Mouse (Mus musculus) limb, embryonic 14.5 days (tissue): Measurements from ENCODE around the gene Olfr686. TPM values are rescaled to one million over a fixed set of nuclear protein-coding genes. Genes with fewer than 3 reads are reported as not detected.

Experiments
- ATAC-seq: fragments of 200-750 bp; cut with Nextera tagmentation; 2 replicates; pipeline ENCODE4 v1.8.0; 2017; ENCODE audit warnings: low read depth, moderate number of reproducible peaks, moderate TSS enrichment; ENCODE audit not compliant: low FRiP score
- DNase-seq: peaks from one replicate; pipeline ENCODE4 v3.0.0-alpha.2; 2015; ENCODE audit warnings: low spot score
- H3K27ac ChIP-seq: fragments of 300-500 bp; sonication (generic); replicated peaks from 2 replicates; pipeline ENCODE4 v1.5.1; 2014; ENCODE audit warnings: low read depth, mild to moderate bottlenecking, low read length, moderate library complexity, mixed read lengths
- H3K27me3 ChIP-seq: fragments of 300-500 bp; sonication (generic); 2 replicates; pipeline ENCODE4 v1.6.1; 2014; ENCODE audit warnings: low read length, mixed read lengths; ENCODE audit not compliant: control insufficient read depth, insufficient read depth
- H3K36me3 ChIP-seq: fragments of 300-500 bp; sonication (generic); 2 replicates; pipeline ENCODE4 v1.6.1; 2014; ENCODE audit warnings: mild to moderate bottlenecking, low read length, moderate library complexity, mixed read lengths; ENCODE audit not compliant: control insufficient read depth, insufficient read depth
- H3K4me1 ChIP-seq: fragments of 300-500 bp; sonication (generic); 2 replicates; pipeline ENCODE4 v1.6.1; 2014; ENCODE audit warnings: antibody characterized with exemption, low read length, mixed read lengths; ENCODE audit not compliant: control insufficient read depth, insufficient read depth
- H3K4me2 ChIP-seq: fragments of 300-500 bp; sonication (generic); replicated peaks from 2 replicates; pipeline ENCODE4 v1.6.1; 2014; ENCODE audit warnings: low read depth, mild to moderate bottlenecking, low read length, moderate library complexity; ENCODE audit not compliant: severe bottlenecking
- H3K4me3 ChIP-seq: fragments of 300-500 bp; sonication (generic); replicated peaks from 2 replicates; pipeline ENCODE4 v1.5.1; 2014; ENCODE audit warnings: low read length
- H3K9ac ChIP-seq: fragments of 300-500 bp; sonication (generic); 2 replicates; pipeline ENCODE4 v1.6.1; 2014; ENCODE audit warnings: mild to moderate bottlenecking, low read depth, low read length, moderate library complexity; ENCODE audit not compliant: severe bottlenecking
- H3K9me3 ChIP-seq: fragments of 300-500 bp; sonication (generic); 2 replicates; pipeline ENCODE4 v1.6.1; 2016; ENCODE audit warnings: low read length; ENCODE audit not compliant: control insufficient read depth
- POLR2A ChIP-seq: fragments of 200-500 bp; IDR thresholded peaks from 2 replicates; pipeline ENCODE4 v1.8.0; 2012; ENCODE audit warnings: inconsistent platforms, mild to moderate bottlenecking, moderate library complexity, borderline replicate concordance; ENCODE audit not compliant: insufficient read depth, insufficient read length; ENCODE audit errors: extremely low read depth
- WGBS: fragments of 180-500 bp; shearing (Covaris S2); extraction: QIAGEN DNeasy Blood & Tissue Kit; methylation state at CpG from one replicate; pipeline ENCODE4 v1.1.7; 2014; 5-methylcytosine and 5-hydroxymethylcytosine counted together
- polyA plus RNA-seq, 2 experiments: library from polyadenylated mRNA; depleted of rRNA in 1 of 2; stranded (reverse) in 1 of 2; unstranded in 1 of 2; fragments of >200 nt; fragmentation: Nextera tagmentation in 1 of 2; extraction: Ambion mirVana in 1 of 2; gene quantifications; 2 replicates each; pipeline versions ENCODE4 v1.2.1 to v1.2.3; 2012 to 2014

The Olfr686 gene
- polyA plus RNA-seq, 2 experiments: not detected

GRCm38 (mm10) chr7:105226703-105227102, 19.4 kb upstream of the Olfr686 start:
- H3K9ac ChIP-seq: no peak overlapping the region
- H3K27ac ChIP-seq: no peak overlapping the region
- H3K27me3 ChIP-seq: no peaks in the 10 kb centered on the region
- no peak for ATAC-seq
- no peaks in the 10 kb centered on the region for H3K9me3 ChIP-seq
- H3K4me2 ChIP-seq: no peak overlapping the region
- no peak for DNase-seq
- no peaks in the 10 kb centered on the region for H3K4me1 ChIP-seq
- no peaks in the 10 kb centered on the region for H3K36me3 ChIP-seq
- H3K4me3 ChIP-seq: no peak overlapping the region
- TF ChIP-seq POLR2A: no peak

DNA sequence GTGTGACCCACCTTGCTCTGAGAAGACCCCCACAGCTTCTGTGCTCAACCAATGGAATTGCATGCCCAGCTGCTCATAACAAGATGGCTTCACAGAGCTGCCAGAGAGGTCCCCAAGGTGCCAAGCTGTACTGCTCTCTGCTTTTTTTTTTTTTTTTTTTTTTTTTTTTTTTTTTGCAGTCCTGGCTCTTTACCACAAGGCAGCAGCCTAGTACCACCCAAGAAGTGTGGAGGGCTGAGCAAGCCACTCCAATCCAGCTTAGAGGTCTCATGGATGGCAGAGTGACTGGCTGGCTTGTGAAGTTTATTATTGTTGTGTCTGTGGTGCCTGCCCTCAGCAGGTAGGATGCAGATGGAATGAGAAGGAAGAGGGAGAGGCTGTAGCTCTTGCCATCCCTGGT, 18.8 kb upstream of the Olfr686 start:
- H3K4me3 ChIP-seq: no peak overlapping the region
- H3K27ac ChIP-seq: no peak overlapping the region
- no peak for DNase-seq
- no peak for TF ChIP-seq POLR2A
- H3K9ac ChIP-seq: no peak overlapping the region
- H3K36me3 ChIP-seq: no peaks in the 10 kb centered on the region
- H3K9me3 ChIP-seq: no peaks in the 10 kb centered on the region
- no peaks in the 10 kb centered on the region for H3K4me1 ChIP-seq
- no peaks in the 10 kb centered on the region for H3K27me3 ChIP-seq
- no peak overlapping the region for H3K4me2 ChIP-seq
- no peak for ATAC-seq

GRCm38 (mm10) chr7:105218281-105218680, 11.0 kb upstream of the Olfr686 start:
- no peak overlapping the region for H3K4me3 ChIP-seq
- 75% methylated on average over 4 of the region's 4 CpGs for WGBS
- H3K4me1 ChIP-seq: no peaks in the 10 kb centered on the region
- H3K9me3 ChIP-seq: no peaks in the 10 kb centered on the region
- DNase-seq (no peak), ATAC-seq (no peak)
- no peaks in the 10 kb centered on the region for H3K36me3 ChIP-seq
- H3K9ac ChIP-seq: no peak overlapping the region
- no peak overlapping the region for H3K4me2 ChIP-seq
- TF ChIP-seq POLR2A: no peak
- no peak overlapping the region for H3K27ac ChIP-seq
- H3K27me3 ChIP-seq: no peaks in the 10 kb centered on the region

DNA sequence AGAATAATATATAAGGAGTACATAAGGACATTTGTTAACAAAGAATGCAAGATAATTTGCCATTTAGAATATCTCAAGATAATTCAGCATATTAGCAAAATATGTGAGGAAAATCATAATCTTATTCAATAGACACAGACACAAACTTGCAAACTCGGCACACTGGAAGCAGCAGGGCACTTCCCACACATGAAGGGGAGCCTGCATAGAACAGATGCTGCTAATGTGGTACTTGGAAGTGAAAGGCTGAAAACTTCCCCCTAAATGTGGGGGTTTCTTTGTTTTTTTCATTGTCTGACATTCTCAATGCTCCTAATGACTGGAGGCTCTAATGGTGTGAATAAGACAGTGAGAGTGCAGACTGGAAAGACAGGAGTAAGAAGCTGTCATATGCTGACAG, 7.5 kb upstream of the Olfr686 start:
- H3K27me3 ChIP-seq: no peaks in the 10 kb centered on the region
- WGBS: 73% methylated on average over 1 of the region's 1 CpGs
- ATAC-seq: no peak

GRCm38 (mm10) chr7:105185912-105186311, 21.4 kb downstream of the Olfr686 start, which contains the start of gene Olfr685:
Olfr685 (minus strand) TSS chr7:105186012.
- no peak within 1 kb of the TSS for H3K9ac ChIP-seq
- no peak for ATAC-seq

More for the DNA sequence above, 7.5 kb upstream of the Olfr686 start:
- TF ChIP-seq POLR2A: no peak
- Histone ChIP-seq H3K27ac (no peak overlapping the region), H3K4me1 (no peaks in the 10 kb centered on the region), H3K9ac (no peak overlapping the region), H3K9me3 (no peaks in the 10 kb centered on the region), H3K36me3 (no peaks in the 10 kb centered on the region), H3K4me3 (no peak overlapping the region), H3K4me2 (no peak overlapping the region)
- DNase-seq: no peak

DNA sequence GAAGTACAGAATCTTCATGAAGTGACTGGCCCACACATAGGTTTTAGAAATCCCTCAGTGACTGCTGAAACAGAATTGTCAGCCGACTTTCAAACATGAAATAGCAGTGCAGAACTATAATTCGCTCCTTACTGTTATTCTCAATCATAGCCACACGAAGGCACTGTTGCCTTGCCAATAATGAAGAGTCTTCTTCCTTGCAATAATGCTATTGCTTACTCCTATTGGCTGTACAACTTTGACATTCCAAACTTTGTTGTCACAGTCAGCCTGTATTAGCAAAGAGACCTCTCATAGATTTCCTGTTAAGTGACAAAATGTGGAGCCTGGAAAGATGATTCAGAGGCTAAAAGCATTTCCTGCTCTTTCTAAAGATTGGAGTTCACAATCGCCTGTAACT, 36.5 kb downstream of the Olfr686 start:
- Histone ChIP-seq H3K4me1 (no peaks in the 10 kb centered on the region), H3K9ac (no peak overlapping the region), H3K27ac (no peak overlapping the region), H3K4me3 (no peak overlapping the region), H3K27me3 (no peaks in the 10 kb centered on the region), H3K9me3 (no peaks in the 10 kb centered on the region), H3K36me3 (no peaks in the 10 kb centered on the region), H3K4me2 (no peak overlapping the region)
- WGBS: 54% methylated on average over 4 of the region's 4 CpGs
- no peak for ATAC-seq
- TF ChIP-seq POLR2A: no peak
- DNase-seq: peak; percentile 7

More at GRCm38 (mm10) chr7:105185912-105186311, 21.4 kb downstream of the Olfr686 start, which contains the start of gene Olfr685:
- TF ChIP-seq POLR2A: no peak
- WGBS: 90% methylated on average over 1 of the region's 1 CpGs
- no peak within 1 kb of the TSS for H3K27ac ChIP-seq
- no peaks in the 10 kb centered on the region for H3K9me3 ChIP-seq
- H3K4me1 ChIP-seq: no peaks in the 10 kb centered on the region
- no peak for DNase-seq
- no peak within 1 kb of the TSS for H3K4me2 ChIP-seq
- H3K27me3 ChIP-seq: no peaks in the 10 kb centered on the region
- H3K4me3 ChIP-seq: no peak within 1 kb of the TSS
- H3K36me3 ChIP-seq: no peaks in the 10 kb centered on the region
